Mouse (Mus musculus) embryonic facial prominence, embryonic 10.5 days (tissue): Measurements from ENCODE around the gene Stk17b. TPM values are rescaled to one million over a fixed set of nuclear protein-coding genes. Genes with fewer than 3 reads are reported as not detected.
A peak's percentile ranks its signal among the peaks of the same experiment; 100 is the strongest.
"Not testable (repeated sequence)": the region's sequence is repeated elsewhere in the genome, so short reads cannot be mapped to it uniquely, and the experiment has no call there.

Experiments used
- DNase-seq: peaks from one replicate; pipeline ENCODE4 v3.0.0-alpha.2; 2017; ENCODE audit warnings: low spot score
- H3K27ac ChIP-seq: fragments of 300-500 bp; sonication (generic); replicated peaks from 2 replicates; pipeline ENCODE4 v1.5.1; 2016; ENCODE audit warnings: mild to moderate bottlenecking
- H3K27me3 ChIP-seq: fragments of 300-500 bp; sonication (generic); replicated peaks from 2 replicates; pipeline ENCODE4 v1.6.1; 2016; ENCODE audit warnings: low read depth, mild to moderate bottlenecking; ENCODE audit not compliant: poor library complexity, severe bottlenecking
- H3K36me3 ChIP-seq: fragments of 300-500 bp; sonication (generic); replicated peaks from 2 replicates; pipeline ENCODE4 v1.6.1; 2016; ENCODE audit warnings: mild to moderate bottlenecking, moderate library complexity
- H3K4me1 ChIP-seq: fragments of 300-500 bp; sonication (generic); 2 replicates; pipeline ENCODE4 v1.6.1; 2016
- H3K4me3 ChIP-seq: fragments of 300-500 bp; sonication (generic); 2 replicates; pipeline ENCODE4 v1.5.1; 2016; ENCODE audit warnings: mild to moderate bottlenecking, moderate library complexity
- H3K9me3 ChIP-seq: fragments of 300-500 bp; sonication (generic); 2 replicates; pipeline ENCODE4 v1.6.1; 2016; ENCODE audit warnings: mild to moderate bottlenecking
- WGBS: fragments of 180-500 bp; shearing (Covaris S2); methylation state at CpG from one replicate; pipeline ENCODE4 v1.1.7; 2016; 5-methylcytosine and 5-hydroxymethylcytosine counted together
- polyA plus RNA-seq: library from polyadenylated mRNA; unstranded; fragments of >200 nt; fragmentation: Nextera tagmentation; extraction: Ambion mirVana; gene quantifications from 2 replicates; pipeline ENCODE4 v1.2.1, GENCODE M21; 2016

The Stk17b gene
- polyA plus RNA-seq, 1 experiment from 2014 or later, result 8.2 TPM

GRCm38 (mm10) chr1:53709602-53710001 is 75.4 kb downstream of the Stk17b start:
- H3K4me3 ChIP-seq, DNase-seq, H3K9me3 ChIP-seq, H3K4me1 ChIP-seq, H3K27me3 ChIP-seq, H3K27ac ChIP-seq, H3K36me3 ChIP-seq: not testable (repeated sequence)
- 75% methylated on average over 5 of the region's 5 CpGs for WGBS

- 14% methylated on average over 42 of the region's 42 CpGs for WGBS
- peak within 1 kb of the TSS; percentile 86 for H3K27ac ChIP-seq
- H3K4me3 ChIP-seq, result peak within 1 kb of the TSS; percentile 67
- H3K27me3 ChIP-seq, result no peaks in the 10 kb centered on the region
- no peaks in the 10 kb centered on the region for H3K36me3 ChIP-seq
- peaks cover 10% of the 10 kb centered on the region; the same call in 1 of the 2 replicates for H3K4me1 ChIP-seq
- DNase-seq, result peak; percentile 84
- H3K9me3 ChIP-seq, result no peaks in the 10 kb centered on the region
Measured at GRCm38 (mm10) chr1:53706431-53707361, 78.3 kb downstream of the Stk17b start, which contains the start of gene Dnah7a. Gene Dnah7a (minus strand): TSS chr1:53706784.

Other genes with a start within 250 kb of the Stk17b start
- 6.9 and 7.2 TPM in 2 replicates for gene Dnah7a, start 78.4 kb downstream of the Stk17b start, polyA plus RNA-seq